Mouse (Mus musculus) hindbrain, embryonic 11.5 days (tissue): ENCODE results near the gene Opcml. TPM values are rescaled to one million over a fixed set of nuclear protein-coding genes. Genes with fewer than 3 reads are reported as not detected.

Source experiments
- ATAC-seq: fragments of 200-750 bp; cut with Nextera tagmentation; 2 replicates; pipeline ENCODE4 v1.8.0; 2017; ENCODE audit warnings: mild to moderate bottlenecking, moderate TSS enrichment, moderate library complexity; ENCODE audit not compliant: low FRiP score
- DNase-seq: peaks from one replicate; pipeline ENCODE4 v3.0.0-alpha.2; 2015; ENCODE audit warnings: low spot score
- H3K27ac ChIP-seq: fragments of 300-500 bp; sonication (generic); 2 replicates; pipeline ENCODE4 v1.5.1; 2014; ENCODE audit warnings: mild to moderate bottlenecking, low read depth, low read length
- H3K27me3 ChIP-seq: fragments of 300-500 bp; sonication (generic); 2 replicates; pipeline ENCODE4 v1.6.1; 2014; ENCODE audit warnings: mild to moderate bottlenecking, low read length, moderate library complexity, mixed read lengths; ENCODE audit not compliant: control insufficient read depth, insufficient read depth
- H3K36me3 ChIP-seq: fragments of 300-500 bp; sonication (generic); 2 replicates; pipeline ENCODE4 v1.6.1; 2014; ENCODE audit warnings: mild to moderate bottlenecking, low read length, moderate library complexity, mixed read lengths; ENCODE audit not compliant: control insufficient read depth, insufficient read depth
- H3K4me1 ChIP-seq: fragments of 300-500 bp; sonication (generic); replicated peaks from 2 replicates; pipeline ENCODE4 v1.6.1; 2014; ENCODE audit warnings: low read length, mixed read lengths; ENCODE audit not compliant: control insufficient read depth, insufficient read depth
- H3K4me2 ChIP-seq: fragments of 300-500 bp; sonication (generic); replicated peaks from 2 replicates; pipeline ENCODE4 v1.6.1; 2014; ENCODE audit warnings: mild to moderate bottlenecking, low read depth, low read length
- H3K4me3 ChIP-seq: fragments of 300-500 bp; sonication (generic); 2 replicates; pipeline ENCODE4 v1.5.1; 2014; ENCODE audit warnings: low read depth, low read length
- H3K9ac ChIP-seq: fragments of 300-500 bp; sonication (generic); 2 replicates; pipeline ENCODE4 v1.6.1; 2014; ENCODE audit warnings: low read depth, low read length
- H3K9me3 ChIP-seq: fragments of 300-500 bp; sonication (generic); 2 replicates; pipeline ENCODE4 v1.6.1; 2016; ENCODE audit warnings: low read length; ENCODE audit not compliant: control insufficient read depth
- WGBS: fragments of 180-500 bp; shearing (Covaris S2); extraction: QIAGEN DNeasy Blood & Tissue Kit; methylation state at CpG from one replicate; pipeline ENCODE4 v1.1.7; 2014; 5-methylcytosine and 5-hydroxymethylcytosine counted together
- polyA plus RNA-seq: library from polyadenylated mRNA; unstranded; fragments of >200 nt; fragmentation: Nextera tagmentation; extraction: Ambion mirVana; gene quantifications from 2 replicates; pipeline ENCODE4 v1.2.1, GENCODE M21; 2014

The Opcml gene
- polyA plus RNA-seq, 1 experiment from 2014 or later, result 5.7 TPM

DNA sequence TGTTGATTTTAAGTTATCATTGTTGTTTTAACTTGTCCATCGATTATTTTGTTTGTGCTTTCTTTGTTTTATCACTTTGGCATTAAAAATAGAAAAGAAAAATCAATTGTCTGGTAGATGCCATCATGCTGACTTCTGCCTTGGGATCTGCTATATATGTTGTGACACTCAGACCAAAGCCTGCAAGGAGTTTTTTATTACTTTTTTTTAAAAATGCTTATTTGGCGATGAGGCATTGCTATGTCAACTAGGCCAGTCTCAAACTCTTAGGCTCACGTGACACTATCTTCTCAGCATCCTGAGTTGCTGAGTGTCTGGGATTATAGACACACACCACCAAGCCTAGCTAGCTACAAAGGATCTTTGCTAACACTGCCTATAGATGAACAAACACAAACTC is 605.1 kb downstream of the Opcml start:
- Histone ChIP-seq H3K27ac (no peak overlapping the region), H3K4me1 (no peaks in the 10 kb centered on the region), H3K9me3 (no peaks in the 10 kb centered on the region), H3K9ac (no peak overlapping the region), H3K4me3 (no peak overlapping the region), H3K4me2 (no peak overlapping the region), H3K36me3 (no peaks in the 10 kb centered on the region), H3K27me3 (no peaks in the 10 kb centered on the region)
- no peak for ATAC-seq
- 89% methylated on average over 3 of the region's 3 CpGs for WGBS
- DNase-seq, result no peak

- Histone ChIP-seq H3K9me3 (no peaks in the 10 kb centered on the region), H3K4me3 (peak overlapping the region; percentile 55), H3K4me1 (no peaks in the 10 kb centered on the region), H3K27ac (0 out of 2 replicates have a peak overlapping the region, but pooled peaks have one; percentile 13), H3K27me3 (peaks cover 8% of the 10 kb centered on the region), H3K36me3 (no peaks in the 10 kb centered on the region), H3K4me2 (peak overlapping the region; percentile 95), H3K9ac (peak overlapping the region; percentile 61)
- peak; percentile 67 for DNase-seq
- ATAC-seq, result peak; percentile 86
- WGBS, result under 1% methylated on average over 55 of the region's 56 CpGs
These were observed 612.4 kb downstream of the Opcml start for GRCm38 (mm10) chr9:28402770-28403650.

- peak overlapping the region; percentile 61 for H3K9ac ChIP-seq
- H3K4me2 ChIP-seq, result peak overlapping the region; percentile 95
- no peaks in the 10 kb centered on the region for H3K36me3 ChIP-seq
- peak overlapping the region; percentile 55 for H3K4me3 ChIP-seq
- peaks cover 8% of the 10 kb centered on the region for H3K27me3 ChIP-seq
- no peak overlapping the region for H3K27ac ChIP-seq
- ATAC-seq (peak; percentile 84), DNase-seq (peak; percentile 79)
- no peaks in the 10 kb centered on the region for H3K4me1 ChIP-seq
- WGBS, result 2% methylated on average over 30 of the region's 30 CpGs
- H3K9me3 ChIP-seq, result no peaks in the 10 kb centered on the region
These were observed 613.4 kb downstream of the Opcml start for GRCm38 (mm10) chr9:28403831-28404562.

DNA sequence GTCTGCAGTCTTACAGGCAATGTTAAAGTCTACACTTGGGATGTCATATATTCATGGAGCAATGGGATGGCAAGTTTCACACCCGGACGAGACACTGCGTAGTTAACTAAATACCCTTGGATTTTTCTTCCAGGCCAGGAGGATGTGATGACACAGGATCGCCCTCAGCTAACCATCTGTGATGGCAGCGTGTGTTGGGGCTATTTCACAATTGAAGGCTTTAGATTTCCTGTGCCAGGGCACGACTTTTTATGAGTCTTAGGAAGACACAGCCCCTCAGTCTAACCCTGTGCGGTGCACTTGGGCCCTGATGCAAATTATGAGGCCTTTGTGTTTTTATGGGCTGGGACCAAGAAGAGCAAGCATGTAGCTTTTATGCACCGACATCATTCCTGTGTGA is 614.0 kb downstream of the Opcml start:
- Histone ChIP-seq H3K9me3 (no peaks in the 10 kb centered on the region), H3K36me3 (no peaks in the 10 kb centered on the region), H3K27ac (no peak overlapping the region), H3K4me2 (peak overlapping the region; percentile 95; the same call in 1 of the 2 replicates), H3K4me3 (peak overlapping the region; percentile 55; the same call in 1 of the 2 replicates), H3K9ac (no peak overlapping the region), H3K27me3 (peaks cover 8% of the 10 kb centered on the region), H3K4me1 (no peaks in the 10 kb centered on the region)
- no peak for DNase-seq
- WGBS, result 63% methylated on average over 8 of the region's 8 CpGs
- no peak for ATAC-seq

DNA sequence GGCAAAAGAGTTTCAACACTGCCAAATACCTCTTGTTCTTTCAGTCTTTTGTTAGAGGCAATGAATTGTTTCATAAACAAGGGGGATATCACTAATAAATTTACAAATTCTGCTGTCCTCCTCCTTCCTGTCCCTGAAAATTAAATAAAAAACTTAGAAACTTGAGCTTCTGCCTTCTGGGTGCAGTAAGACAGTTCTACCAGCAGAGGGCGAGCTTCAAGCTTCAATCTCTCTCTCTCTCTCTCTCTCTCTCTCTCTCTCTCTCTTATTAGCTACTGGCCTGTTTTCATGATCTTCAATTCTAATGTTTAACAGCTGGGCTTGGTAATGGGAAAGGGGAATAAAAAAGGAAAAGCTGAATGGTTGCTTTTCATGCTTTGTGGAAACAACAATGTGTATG is 615.2 kb downstream of the Opcml start:
- WGBS, result 0% methylated on average over 1 of the region's 1 CpGs
- Histone ChIP-seq H3K4me3 (no peak overlapping the region), H3K4me1 (no peaks in the 10 kb centered on the region), H3K9ac (no peak overlapping the region), H3K27ac (no peak overlapping the region), H3K27me3 (peaks cover 8% of the 10 kb centered on the region), H3K36me3 (no peaks in the 10 kb centered on the region), H3K4me2 (no peak overlapping the region), H3K9me3 (no peaks in the 10 kb centered on the region)
- peak; percentile 64 for DNase-seq
- ATAC-seq, result no peak

- Histone ChIP-seq H3K4me1 (no peaks in the 10 kb centered on the region), H3K4me2 (no peak overlapping the region), H3K9me3 (no peaks in the 10 kb centered on the region), H3K9ac (no peak overlapping the region), H3K27me3 (no peaks in the 10 kb centered on the region), H3K27ac (no peak overlapping the region), H3K4me3 (no peak overlapping the region), H3K36me3 (no peaks in the 10 kb centered on the region)
- WGBS, result 86% methylated on average over 5 of the region's 5 CpGs
- no peak for ATAC-seq
- DNase-seq, result no peak
These were observed 630.2 kb downstream of the Opcml start for GRCm38 (mm10) chr9:28420808-28421207.

DNA sequence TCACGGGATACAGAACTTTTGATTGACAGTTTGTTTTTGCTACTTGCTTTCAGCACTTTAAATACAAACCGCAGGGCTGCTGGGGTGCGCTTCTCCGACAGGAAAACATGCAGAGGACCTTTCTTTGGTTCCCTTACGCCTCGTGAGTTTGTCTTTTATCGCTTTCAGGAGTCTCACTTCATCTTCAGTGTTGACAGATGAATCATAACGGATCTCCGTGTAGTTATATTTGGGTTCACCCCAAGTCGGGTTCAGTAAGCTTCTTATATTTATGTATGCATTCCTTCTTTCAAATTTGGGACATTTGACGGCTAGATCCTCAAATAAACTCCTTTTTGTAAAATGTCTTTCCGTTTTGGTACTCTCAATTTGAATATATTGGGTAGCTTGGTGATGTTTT is 632.8 kb downstream of the Opcml start:
- no peak overlapping the region for H3K9ac ChIP-seq
- DNase-seq, result no peak
- H3K9me3 ChIP-seq, result no peaks in the 10 kb centered on the region
- H3K27ac ChIP-seq, result no peak overlapping the region
- no peaks in the 10 kb centered on the region for H3K4me1 ChIP-seq
- no peak overlapping the region for H3K4me2 ChIP-seq
- no peak overlapping the region for H3K4me3 ChIP-seq
- 45% methylated on average over 12 of the region's 12 CpGs for WGBS
- no peak for ATAC-seq
- H3K27me3 ChIP-seq, result no peaks in the 10 kb centered on the region
- no peaks in the 10 kb centered on the region for H3K36me3 ChIP-seq

DNA sequence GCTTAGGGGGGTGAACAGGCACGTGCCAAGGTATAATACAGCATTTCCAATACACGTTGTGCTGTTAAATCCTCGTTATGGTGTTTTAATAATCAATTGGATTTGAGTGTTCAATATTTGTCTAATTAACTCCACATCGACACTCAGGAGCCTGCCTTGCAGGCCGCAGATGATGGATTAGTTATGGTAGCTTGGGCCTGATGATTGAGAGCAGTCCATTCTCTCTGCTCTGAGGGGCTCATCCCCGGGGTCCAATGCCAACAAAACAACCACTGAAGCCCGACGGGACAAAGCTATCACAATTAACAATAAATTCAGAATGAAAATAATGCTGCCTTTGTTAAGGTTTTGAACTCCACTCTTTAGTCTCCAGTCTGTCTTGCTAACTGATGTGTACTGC is 641.6 kb downstream of the Opcml start:
- 38% methylated on average over 8 of the region's 8 CpGs for WGBS
- Histone ChIP-seq H3K4me2 (no peak overlapping the region), H3K36me3 (no peaks in the 10 kb centered on the region), H3K4me3 (no peak overlapping the region), H3K9me3 (no peaks in the 10 kb centered on the region), H3K9ac (no peak overlapping the region), H3K27ac (no peak overlapping the region), H3K27me3 (no peaks in the 10 kb centered on the region; the same call in 1 of the 2 replicates), H3K4me1 (no peaks in the 10 kb centered on the region)
- DNase-seq, result peak; percentile 31
- ATAC-seq, result peak; percentile 73; the same call in 1 of the 2 replicates
